Mouse (Mus musculus): ENCODE results near the gene Flnc.

DNA sequence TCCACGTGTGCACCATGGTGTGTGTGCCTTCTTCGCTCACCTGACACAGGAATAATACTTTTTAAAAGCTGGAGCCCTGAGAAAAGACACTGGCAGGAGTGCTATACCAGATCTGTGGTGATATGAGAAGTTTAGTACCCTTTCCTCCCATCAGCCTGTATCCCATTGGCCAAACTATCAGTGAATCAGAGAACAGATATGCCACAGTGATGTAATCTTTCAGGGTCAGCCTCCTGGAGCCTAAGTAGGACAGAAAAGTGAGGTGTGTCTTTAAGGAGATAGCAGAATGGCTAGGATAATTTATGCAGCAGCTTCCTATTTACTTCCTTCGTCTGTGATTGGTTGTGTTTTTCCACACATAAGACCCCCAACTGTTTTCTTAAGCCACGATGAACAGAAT is 4.9 kb upstream of the Flnc start:
- TF ChIP-seq POLR2A (IDR thresholded peaks at IDR 0.05; ENCODE audit: extremely low read depth, insufficient read depth, low read length), result no peak
- TF ChIP-seq CTCF (IDR thresholded peaks at IDR 0.05; ENCODE audit: low read depth, low read length), result no peak

Data from liver, adult 2 months (tissue).